Mouse (Mus musculus) brain, embryonic 14.5 days (tissue): ENCODE measurements at regions not wholly inside any gene's neighbourhood (a gene's known extent, or its start where the extent isn't known, plus 50 kb on each side); places are given as distances from the start of the nearest gene placed in this dataset.

ENCODE experiments used
- CTCF ChIP-seq: fragments of 200-500 bp; IDR thresholded peaks from 2 replicates; pipeline ENCODE4 v1.5.1; 2012; ENCODE audit warnings: inconsistent platforms, mild to moderate bottlenecking, moderate library complexity, borderline replicate concordance; ENCODE audit not compliant: insufficient read depth, insufficient read length; ENCODE audit errors: extremely low read depth
- POLR2A ChIP-seq: fragments of 200-500 bp; IDR thresholded peaks from 2 replicates; pipeline ENCODE4 v1.6.1; 2012; ENCODE audit warnings: mild to moderate bottlenecking, inconsistent platforms, borderline replicate concordance; ENCODE audit not compliant: poor library complexity, insufficient read depth, insufficient read length, severe bottlenecking; ENCODE audit errors: extremely low read depth

DNA sequence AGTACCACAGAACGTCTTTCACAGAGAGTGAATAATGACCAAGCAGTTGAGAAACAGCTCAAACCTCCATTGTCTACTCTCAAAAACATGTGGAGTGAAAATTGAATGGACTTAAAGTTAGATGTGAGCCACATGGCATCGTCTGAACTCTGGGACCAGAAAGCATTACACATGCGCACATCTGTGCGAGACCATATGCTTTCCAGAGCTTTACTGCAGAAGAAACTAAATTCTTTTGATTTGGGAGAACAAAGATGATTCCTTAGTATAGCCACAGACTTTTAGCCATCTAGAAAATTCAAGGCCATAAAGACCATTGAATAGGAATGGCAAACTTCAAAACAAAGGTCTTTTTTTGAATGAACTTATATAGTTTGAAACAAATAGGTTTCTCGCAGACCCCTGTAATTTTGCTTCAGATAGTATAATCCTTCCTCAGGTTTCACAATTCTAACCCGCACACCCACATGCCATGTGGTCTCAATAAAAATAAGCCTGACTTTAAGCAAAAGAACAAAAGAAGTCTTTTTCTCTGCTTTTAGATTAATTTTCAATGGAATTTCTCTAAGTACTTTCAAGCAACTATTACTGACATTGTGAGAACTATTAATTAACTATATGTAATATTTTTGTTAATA, 170.5 kb downstream of the Pcdh18 start:
- TF ChIP-seq POLR2A: no peak
- TF ChIP-seq CTCF: no peak
